Mouse (Mus musculus) colon, adult 2 months (tissue): Measurements from ENCODE around the gene Rab24. TPM values are rescaled to one million over a fixed set of nuclear protein-coding genes. Genes with fewer than 3 reads are reported as not detected.

Source experiments
- polyA plus RNA-seq: library from polyadenylated mRNA; depleted of rRNA; stranded (reverse); fragments of >200 nt; gene quantifications from 2 replicates; pipeline ENCODE4 v1.2.3, GENCODE M21; 2012; rRNA removed

The Rab24 gene
- 75.2 and 86.3 TPM in 2 replicates for polyA plus RNA-seq

DNA sequence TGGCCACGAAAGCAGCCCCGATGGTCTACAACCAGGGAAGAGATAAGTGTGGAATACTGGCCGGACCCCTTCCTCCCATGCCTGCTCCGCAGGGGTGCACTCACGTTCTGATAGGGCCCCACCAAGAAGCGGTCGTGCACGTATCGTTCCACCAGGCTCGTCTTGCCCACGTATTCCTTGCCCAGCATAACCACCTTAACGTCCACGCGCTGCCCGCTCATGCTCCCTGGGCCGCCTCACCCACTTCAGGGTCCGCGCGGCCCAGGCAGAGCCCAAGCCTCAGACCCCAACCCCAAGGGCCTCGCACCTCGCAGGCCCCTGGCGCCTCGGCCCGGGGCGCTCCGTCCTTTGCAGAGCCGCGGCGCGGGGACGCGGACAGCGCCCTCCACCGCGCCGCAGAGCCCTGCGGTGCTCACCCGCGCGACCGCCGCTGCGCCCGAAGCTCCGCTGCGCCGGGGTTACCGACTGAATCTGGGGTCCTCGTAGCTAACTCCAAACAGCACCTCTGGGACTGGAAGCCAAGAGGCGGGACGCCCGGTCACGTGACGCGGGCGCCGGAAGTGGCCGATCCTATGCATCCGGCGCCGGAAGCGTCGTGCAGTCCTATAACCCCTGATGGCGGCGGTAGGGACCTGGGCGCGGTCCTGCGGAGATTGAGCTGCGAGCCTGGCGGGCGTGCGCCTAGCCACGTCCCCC, at the start of gene Rab24:
TSS of gene Rab24 (minus strand) at position 513 of the 696 bp plus-strand sequence.

DNA sequence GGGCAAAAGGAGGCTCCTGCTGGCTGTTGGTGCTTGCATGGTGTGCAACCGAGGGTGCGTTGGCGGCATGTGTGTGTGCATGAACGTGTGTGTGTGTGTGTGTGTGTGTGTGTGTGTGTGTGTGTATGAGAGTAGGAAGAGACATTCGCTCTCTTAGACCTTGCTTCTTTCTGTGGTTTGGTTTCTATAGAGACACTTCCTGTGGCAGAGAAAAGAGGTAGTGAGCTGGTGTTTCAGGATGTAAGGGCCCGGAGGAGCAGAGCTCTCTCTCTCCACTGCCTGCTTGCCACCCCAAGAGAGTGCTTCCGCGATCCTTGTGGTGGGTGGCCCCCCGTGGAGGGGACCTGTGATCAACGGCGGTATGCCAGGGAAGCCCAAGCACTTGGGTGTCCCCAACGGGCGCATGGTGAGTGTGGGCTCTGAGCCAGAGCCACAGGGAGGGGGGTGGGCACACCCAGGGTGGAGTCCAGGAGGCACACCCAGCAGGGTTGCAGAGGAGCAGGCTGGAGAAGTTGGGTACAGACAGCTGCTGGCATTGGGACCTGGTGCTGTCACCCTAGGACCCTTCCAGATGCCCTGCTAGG, 47.9 kb upstream of the Rab24 start, which contains the start of gene Rgs14:
TSS of gene Rgs14 (plus strand) at position 202 of the 584 bp plus-strand sequence.

DNA sequence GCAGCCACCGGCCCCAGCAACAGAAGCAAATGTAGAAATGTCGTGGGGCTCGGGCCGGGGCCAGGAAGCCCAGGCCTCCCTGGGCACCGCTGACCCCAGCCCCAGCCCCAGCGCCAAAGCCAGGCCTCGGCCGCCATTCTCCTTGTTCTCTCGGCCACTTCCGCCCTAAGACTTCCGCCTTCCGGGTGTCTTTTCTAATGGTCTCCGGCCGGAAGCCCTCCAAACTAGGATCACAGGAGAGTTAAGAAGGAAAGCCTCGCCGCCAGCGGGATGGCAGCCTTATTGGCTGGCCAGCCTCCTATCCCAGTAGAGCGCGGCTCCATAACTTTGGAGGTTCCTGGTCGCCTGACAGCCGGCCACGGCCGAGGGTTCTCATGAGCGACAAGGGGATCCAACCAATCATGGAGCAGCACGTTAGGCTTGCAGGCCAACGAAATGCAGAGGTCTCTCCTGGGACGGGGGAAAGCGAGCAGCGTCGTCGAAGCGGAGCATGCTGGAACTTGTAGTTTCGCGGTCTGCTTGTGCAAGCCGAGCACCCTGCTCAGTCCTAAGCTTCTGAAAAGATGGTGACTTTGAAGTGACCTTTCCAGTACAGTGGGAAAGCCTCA, 40.8 kb upstream of the Rab24 start, which contains the start of gene Lman2:
TSS of gene Lman2 (minus strand) at position 331 of the 608 bp plus-strand sequence.

DNA sequence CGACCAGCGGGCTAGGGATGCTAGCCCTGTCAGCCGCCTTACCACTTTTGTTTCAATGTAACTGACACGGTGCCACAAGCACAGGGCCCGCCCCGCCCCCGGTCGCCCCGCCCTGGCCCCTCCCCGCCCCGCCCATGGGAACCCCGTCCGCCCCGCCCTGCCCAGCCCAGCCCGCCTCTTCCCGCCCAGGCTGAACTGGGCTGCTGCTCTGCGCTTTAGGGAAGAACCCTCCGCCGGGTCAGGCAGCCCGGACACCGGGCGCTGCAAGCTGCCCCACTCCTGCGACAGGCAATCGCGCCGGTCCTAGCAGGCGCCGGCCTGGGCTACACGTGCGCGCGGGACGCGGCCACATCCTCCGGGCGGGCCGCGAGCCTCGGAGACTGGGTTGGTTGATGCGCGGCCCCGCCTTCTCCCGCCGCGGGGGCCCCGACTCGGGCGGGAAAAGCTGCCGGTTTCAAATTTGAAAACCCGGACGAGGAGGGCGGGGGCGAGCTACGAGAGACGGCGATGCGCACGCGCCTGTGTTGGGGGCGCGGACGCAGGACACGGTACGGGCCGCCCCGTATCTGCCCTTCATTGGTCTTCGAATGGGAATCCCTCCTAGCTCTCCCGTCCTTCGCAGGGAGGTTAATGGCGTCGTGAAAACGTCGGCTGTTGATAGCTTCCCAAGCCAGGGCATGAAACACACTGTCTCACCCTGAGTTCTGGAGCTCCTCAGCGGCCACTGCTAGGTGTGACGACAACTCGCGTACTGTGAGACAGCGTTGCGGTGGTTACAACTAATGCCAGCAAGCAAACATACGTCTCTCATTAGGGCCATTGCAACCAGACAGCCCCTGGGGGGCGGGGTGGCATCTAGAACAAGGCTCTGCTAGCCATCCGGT, 8.2 kb upstream of the Rab24 start, which contains the start of gene Mxd3:
TSS of gene Mxd3 (minus strand) at position 141 of the 884 bp plus-strand sequence.

DNA sequence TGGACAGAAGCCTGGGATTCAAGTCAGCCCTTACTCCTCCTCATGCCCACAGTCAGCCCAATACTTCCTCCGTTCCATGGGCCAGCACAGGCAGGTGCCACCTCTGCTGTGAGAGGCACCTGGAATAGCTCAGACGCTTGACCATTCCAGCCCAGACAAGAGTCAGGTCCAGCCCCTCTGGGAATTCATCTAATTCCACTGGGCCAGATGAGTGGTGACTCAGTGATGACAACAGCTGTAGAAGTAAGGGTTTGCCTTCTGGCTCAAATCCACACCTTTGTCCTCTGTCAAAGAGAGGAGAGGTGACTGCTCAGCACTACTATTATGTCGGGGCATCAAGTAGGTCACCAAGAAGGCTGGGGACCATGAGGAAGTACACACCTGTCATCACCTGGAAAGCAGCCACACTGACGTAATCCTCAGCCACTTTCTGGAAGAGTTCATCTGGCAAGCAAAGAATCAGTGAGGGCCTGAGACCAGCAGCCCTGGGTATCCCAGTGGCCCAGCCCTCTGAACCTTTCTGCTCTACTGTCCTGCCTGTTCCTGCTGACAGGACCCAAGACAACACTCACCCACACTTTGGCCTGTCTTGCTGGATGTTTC, 1.7 kb downstream of the Rab24 start, which contains the start of gene Prelid1:
TSS of gene Prelid1 (plus strand) at position 570 of the 603 bp plus-strand sequence.

Other genes starting within 250 kb of the Rab24 start
- gene Uimc1, start 221.6 kb downstream of the Rab24 start, polyA plus RNA-seq: 1.9 and 2.7 TPM in 2 replicates
- gene Zfp346, start 216.6 kb downstream of the Rab24 start, polyA plus RNA-seq: 9.0 and 10.5 TPM in 2 replicates
- gene Gm17617, start 188.4 kb downstream of the Rab24 start, polyA plus RNA-seq: not detected in 2 replicates
- gene Fgfr4, start 169.3 kb downstream of the Rab24 start, polyA plus RNA-seq: 22.1 and 31.2 TPM in 2 replicates
- gene Nsd1, start 112.2 kb downstream of the Rab24 start, polyA plus RNA-seq: 10.7 and 13.2 TPM in 2 replicates
- 566 and 652 TPM in 2 replicates for gene Prelid1, start 1.4 kb downstream of the Rab24 start, polyA plus RNA-seq
- 10.4 and 11.5 TPM in 2 replicates for gene Mxd3, start 7.9 kb upstream of the Rab24 start, polyA plus RNA-seq
- 99.2 and 117 TPM in 2 replicates for gene Lman2, start 40.8 kb upstream of the Rab24 start, polyA plus RNA-seq
- 4.9 and 5.9 TPM in 2 replicates for gene Rgs14, start 47.8 kb upstream of the Rab24 start, polyA plus RNA-seq
- 1.0 and 1.6 TPM in 2 replicates for gene Slc34a1, start 76.2 kb upstream of the Rab24 start, polyA plus RNA-seq
- gene Pfn3, start 93.3 kb upstream of the Rab24 start, polyA plus RNA-seq: not detected in 2 replicates
- gene F12, start 104.8 kb upstream of the Rab24 start, polyA plus RNA-seq: 0.40 and 0.46 TPM in 2 replicates
- 66.0 and 66.1 TPM in 2 replicates for gene Grk6, start 123.1 kb upstream of the Rab24 start, polyA plus RNA-seq
- gene Prr7, start 142.3 kb upstream of the Rab24 start, polyA plus RNA-seq: 9.9 and 10.6 TPM in 2 replicates
- 36.7 and 36.9 TPM in 2 replicates for gene Dbn1, start 166.2 kb upstream of the Rab24 start, polyA plus RNA-seq
- 178 and 184 TPM in 2 replicates for gene Pdlim7, start 191.7 kb upstream of the Rab24 start, polyA plus RNA-seq
- gene Dok3, start 207.3 kb upstream of the Rab24 start, polyA plus RNA-seq: 16.3 and 16.8 TPM in 2 replicates
- gene Ddx41, start 214.7 kb upstream of the Rab24 start, polyA plus RNA-seq: 66.3 and 71.4 TPM in 2 replicates
- gene Fam193b, start 249.2 kb upstream of the Rab24 start, polyA plus RNA-seq: 87.1 and 98.0 TPM in 2 replicates